Mouse (Mus musculus) CD4-positive, CD25-positive, alpha-beta regulatory T cell, adult 2 months (primary cell): Measurements from ENCODE around the gene Ehhadh.
A peak's percentile ranks its signal among the peaks of the same experiment; 100 is the strongest.

Experiments
- DNase-seq: peaks from one replicate; pipeline ENCODE4 v3.0.0-alpha.2; 2012; ENCODE audit warnings: low read depth, low spot score

The Ehhadh gene

GRCm38 (mm10) chr16:21794697-21795045 is 7.1 kb upstream of the Ehhadh start:
- DNase-seq: no peak

GRCm38 (mm10) chr16:21793875-21794696 is 6.5 kb upstream of the Ehhadh start, which contains the start of gene Map3k13:
Map3k13 (plus strand) TSS chr16:21794346.
- DNase-seq: peak; percentile 97

- peak; percentile 12 for DNase-seq
Measured at GRCm38 (mm10) chr16:21793080-21793810, 5.6 kb upstream of the Ehhadh start.

GRCm38 (mm10) chr16:21791779-21792178 is 4.2 kb upstream of the Ehhadh start:
- no peak for DNase-seq

- no peak for DNase-seq
Measured at GRCm38 (mm10) chr16:21790469-21790868, 2.9 kb upstream of the Ehhadh start.

GRCm38 (mm10) chr16:21789180-21789579 is 1.6 kb upstream of the Ehhadh start:
- no peak for DNase-seq

GRCm38 (mm10) chr16:21788581-21788980 is 974 bp upstream of the Ehhadh start:
- no peak for DNase-seq

GRCm38 (mm10) chr16:21786317-21786716 is 1.3 kb downstream of the Ehhadh start:
- DNase-seq: no peak

- DNase-seq: peak; percentile 20
Measured at GRCm38 (mm10) chr16:21785000-21785399, 2.6 kb downstream of the Ehhadh start.

GRCm38 (mm10) chr16:21782807-21783206 is 4.8 kb downstream of the Ehhadh start:
- no peak for DNase-seq

- no peak for DNase-seq
Measured at GRCm38 (mm10) chr16:21781895-21782294, 5.7 kb downstream of the Ehhadh start.

GRCm38 (mm10) chr16:21781277-21781676 is 6.3 kb downstream of the Ehhadh start:
- DNase-seq: no peak

- no peak for DNase-seq
Measured at GRCm38 (mm10) chr16:21779149-21779548, 8.5 kb downstream of the Ehhadh start.

GRCm38 (mm10) chr16:21778293-21778866 is 9.2 kb downstream of the Ehhadh start:
- DNase-seq: peak; percentile 55

- no peak for DNase-seq
Measured at GRCm38 (mm10) chr16:21774725-21775124, 12.9 kb downstream of the Ehhadh start.

- peak; percentile 43 for DNase-seq
Measured at GRCm38 (mm10) chr16:21769667-21770066, 17.9 kb downstream of the Ehhadh start.

GRCm38 (mm10) chr16:21768255-21768654 is 19.4 kb downstream of the Ehhadh start:
- DNase-seq: no peak

GRCm38 (mm10) chr16:21758447-21758846 is 29.2 kb downstream of the Ehhadh start:
- no peak for DNase-seq

- DNase-seq: no peak
Measured at GRCm38 (mm10) chr16:21743401-21743800, 44.2 kb downstream of the Ehhadh start.

- no peak for DNase-seq
Measured at GRCm38 (mm10) chr16:21742898-21743297, 44.7 kb downstream of the Ehhadh start.

- no peak for DNase-seq
Measured at GRCm38 (mm10) chr16:21742191-21742870, 45.3 kb downstream of the Ehhadh start.

GRCm38 (mm10) chr16:21741542-21741941 is 46.1 kb downstream of the Ehhadh start:
- DNase-seq: no peak
